Mouse (Mus musculus) MEL (cell line): ENCODE measurements around the gene Thap8. TPM values are rescaled to one million over a fixed set of nuclear protein-coding genes. Genes with fewer than 3 reads are reported as not detected.

Experiments used
- DNase-seq: peaks from one replicate; pipeline ENCODE4 v3.0.0; 2011; ENCODE audit warnings: low read depth, low spot score
- H3K27ac ChIP-seq: 2 replicates; pipeline ENCODE4 v1.5.1; 2012; ENCODE audit warnings: low read depth, mild to moderate bottlenecking, control low read depth, low read length, moderate library complexity; ENCODE audit not compliant: control insufficient read depth
- H3K27me3 ChIP-seq, 2 experiments: fragments of 150-350 bp in 1 of 2; sonication (generic) in 1 of 2; 2 replicates each; pipeline ENCODE4 v1.6.1; 2012; ENCODE audit warnings: low read length in 2 of 2, mild to moderate bottlenecking in 2 of 2, improper control_type of control experiment in 1 of 2, moderate library complexity in 1 of 2; ENCODE audit not compliant: insufficient read depth in 2 of 2, control insufficient read depth in 1 of 2
- H3K36me3 ChIP-seq, 2 experiments: 2 replicates each; pipeline ENCODE4 v1.6.1; 2012 to 2014; ENCODE audit warnings: low read length in 2 of 2, improper control_type of control experiment in 1 of 2, inconsistent platforms in 1 of 2, mild to moderate bottlenecking in 1 of 2; ENCODE audit not compliant: insufficient read depth in 2 of 2, control insufficient read depth in 1 of 2
- H3K4me1 ChIP-seq, 2 experiments: fragments of 150-350 bp in 1 of 2; sonication (generic) in 1 of 2; 2 replicates each; pipeline ENCODE4 v1.6.1; 2012; ENCODE audit warnings: low read length in 2 of 2, improper control_type of control experiment in 1 of 2, mild to moderate bottlenecking in 1 of 2; ENCODE audit not compliant: insufficient read depth in 2 of 2, control insufficient read depth in 1 of 2
- H3K4me3 ChIP-seq, 2 experiments: fragments of 150-350 bp in 1 of 2; sonication (generic) in 1 of 2; 2 replicates each; pipeline ENCODE4 v1.5.1; 2012; ENCODE audit warnings: low read depth in 2 of 2, low read length in 2 of 2, mild to moderate bottlenecking in 2 of 2, moderate library complexity in 2 of 2, control low read depth in 1 of 2, improper control_type of control experiment in 1 of 2; ENCODE audit not compliant: control insufficient read depth in 1 of 2, insufficient read depth in 1 of 2
- H3K79me2 ChIP-seq: 2 replicates; pipeline ENCODE4 v1.6.1; 2012; ENCODE audit warnings: mild to moderate bottlenecking, low read length, moderate library complexity; ENCODE audit not compliant: control insufficient read depth, poor library complexity, insufficient read depth
- H3K9ac ChIP-seq: 2 replicates; pipeline ENCODE4 v1.6.1; 2012; ENCODE audit warnings: low read depth, mild to moderate bottlenecking, control low read depth, low read length, moderate library complexity; ENCODE audit not compliant: control insufficient read depth, poor library complexity, severe bottlenecking
- H3K9me3 ChIP-seq: fragments of 150-350 bp; sonication (generic); replicated peaks from 2 replicates; pipeline ENCODE4 v1.6.1; 2012; ENCODE audit warnings: mild to moderate bottlenecking, low read length, improper control_type of control experiment, moderate library complexity; ENCODE audit not compliant: insufficient read depth
- BHLHE40 ChIP-seq: IDR thresholded peaks from 2 replicates; pipeline ENCODE4 v1.6.1; 2012; ENCODE audit warnings: low read depth, mild to moderate bottlenecking, inconsistent platforms, low read length, improper control_type of control experiment, borderline replicate concordance
- CHD1 ChIP-seq: IDR thresholded peaks from 2 replicates; pipeline ENCODE4 v1.6.1; 2012; ENCODE audit warnings: low read depth, mild to moderate bottlenecking, inconsistent platforms, low read length, improper control_type of control experiment
- CTCF ChIP-seq, 3 experiments: IDR thresholded peaks in 2 of 3; conservative IDR thresholded peaks in 1 of 3; 2 replicates each; pipeline ENCODE4 v1.5.1; 2011 to 2012; ENCODE audit warnings: low read length in 3 of 3, low read depth in 2 of 3, mild to moderate bottlenecking in 2 of 3, improper control_type of control experiment in 1 of 3, inconsistent platforms in 1 of 3, mixed read lengths in 1 of 3, moderate library complexity in 1 of 3; ENCODE audit not compliant: control insufficient read depth in 1 of 3, insufficient read depth in 1 of 3, poor library complexity in 1 of 3, severe bottlenecking in 1 of 3
- E2F4 ChIP-seq: IDR thresholded peaks from 2 replicates; pipeline ENCODE4 v1.6.1; 2011; ENCODE audit warnings: low read depth, low read length, improper control_type of control experiment, borderline replicate concordance
- ELF1 ChIP-seq: IDR thresholded peaks from 2 replicates; pipeline ENCODE4 v1.6.1; 2014; ENCODE audit warnings: low read depth, mild to moderate bottlenecking, inconsistent platforms, low read length, improper control_type of control experiment, moderate library complexity
- EP300 ChIP-seq, 2 experiments: IDR thresholded peaks; 2 replicates each; pipeline ENCODE4 v1.6.1; 2011; ENCODE audit warnings: improper control_type of control experiment in 2 of 2, low read length in 2 of 2, low read depth in 1 of 2, mild to moderate bottlenecking in 1 of 2
- GABPA ChIP-seq: IDR thresholded peaks from 2 replicates; pipeline ENCODE4 v1.6.1; 2012; ENCODE audit warnings: low read depth, mild to moderate bottlenecking, inconsistent platforms, low read length, improper control_type of control experiment, moderate library complexity
- HCFC1 ChIP-seq: IDR thresholded peaks from 2 replicates; pipeline ENCODE4 v1.6.1; 2012; ENCODE audit warnings: low read depth, mild to moderate bottlenecking, inconsistent platforms, low read length, improper control_type of control experiment, moderate library complexity
- JUND ChIP-seq: IDR thresholded peaks from 2 replicates; pipeline ENCODE4 v1.6.1; 2011; ENCODE audit warnings: low read depth, mild to moderate bottlenecking, improper control_type of control experiment, low read length
- KAT2A ChIP-seq: conservative IDR thresholded peaks from 2 replicates; pipeline ENCODE4 v1.6.1; 2012; ENCODE audit warnings: low read depth, low read length, improper control_type of control experiment, inconsistent platforms
- MAFK ChIP-seq: IDR thresholded peaks from 2 replicates; pipeline ENCODE4 v1.6.1; 2011; ENCODE audit warnings: low read depth, mild to moderate bottlenecking, low read length, improper control_type of control experiment, borderline replicate concordance
- MAX ChIP-seq: IDR thresholded peaks from 2 replicates; pipeline ENCODE4 v1.6.1; 2011; ENCODE audit warnings: low read length, improper control_type of control experiment
- MEF2A ChIP-seq: IDR thresholded peaks from 2 replicates; pipeline ENCODE4 v1.6.1; 2014; ENCODE audit warnings: low read depth, mild to moderate bottlenecking, inconsistent platforms, low read length, improper control_type of control experiment; ENCODE audit not compliant: poor library complexity, insufficient replicate concordance, severe bottlenecking; ENCODE audit errors: extremely low read depth
- MYB ChIP-seq: IDR thresholded peaks from 2 replicates; pipeline ENCODE4 v1.6.1; 2011; ENCODE audit warnings: mild to moderate bottlenecking, low read depth, low read length, improper control_type of control experiment
- NELFE ChIP-seq: IDR thresholded peaks from 2 replicates; pipeline ENCODE4 v1.6.1; 2011; ENCODE audit warnings: low read depth, low read length, improper control_type of control experiment
- POLR2AphosphoS2 ChIP-seq: IDR thresholded peaks from 2 replicates; pipeline ENCODE4 v1.6.1; 2011; ENCODE audit warnings: low read length, improper control_type of control experiment
- RAD21 ChIP-seq: IDR thresholded peaks from 2 replicates; pipeline ENCODE4 v1.6.1; 2011; ENCODE audit warnings: mild to moderate bottlenecking, low read depth, low read length, improper control_type of control experiment
- RCOR1 ChIP-seq: IDR thresholded peaks from 2 replicates; pipeline ENCODE4 v1.6.1; 2012; ENCODE audit warnings: low read depth, mild to moderate bottlenecking, inconsistent platforms, low read length, improper control_type of control experiment
- SMC3 ChIP-seq: IDR thresholded peaks from 2 replicates; pipeline ENCODE4 v1.6.1; 2011; ENCODE audit warnings: low read depth, low read length, improper control_type of control experiment
- TBP ChIP-seq: IDR thresholded peaks from 2 replicates; pipeline ENCODE4 v1.8.0; 2011; ENCODE audit warnings: low read depth, low read length, improper control_type of control experiment
- TCF12 ChIP-seq: IDR thresholded peaks from 2 replicates; pipeline ENCODE4 v1.6.1; 2014; ENCODE audit warnings: low read depth, mild to moderate bottlenecking, inconsistent platforms, low read length, improper control_type of control experiment, moderate library complexity
- USF2 ChIP-seq, 2 experiments: IDR thresholded peaks; 2 replicates each; pipeline ENCODE4 v1.6.1; 2011 to 2012; ENCODE audit warnings: improper control_type of control experiment in 2 of 2, low read length in 2 of 2, borderline replicate concordance in 1 of 2, inconsistent platforms in 1 of 2, low read depth in 1 of 2, mild to moderate bottlenecking in 1 of 2; ENCODE audit not compliant: insufficient read depth in 1 of 2
- ZC3H11A ChIP-seq: IDR thresholded peaks from 2 replicates; pipeline ENCODE4 v1.6.1; 2012; ENCODE audit warnings: low read depth, mild to moderate bottlenecking, inconsistent platforms, low read length, improper control_type of control experiment
- ZKSCAN1 ChIP-seq: IDR thresholded peaks from 2 replicates; pipeline ENCODE4 v1.6.1; 2012; ENCODE audit warnings: low read depth, mild to moderate bottlenecking, inconsistent platforms, low read length, improper control_type of control experiment, moderate library complexity
- ZMIZ1 ChIP-seq: IDR thresholded peaks from 2 replicates; pipeline ENCODE4 v1.6.1; 2012; ENCODE audit warnings: low read depth, mild to moderate bottlenecking, inconsistent platforms, low read length, improper control_type of control experiment, moderate library complexity
- polyA plus RNA-seq, 2 experiments: library from polyadenylated mRNA; stranded (reverse) in 1 of 2; unstranded in 1 of 2; fragments of >175 nt in 1 of 2; fragments of >200 nt in 1 of 2; gene quantifications; 2 replicates each; pipeline versions ENCODE4 v1.2.1 to v1.2.4; 2012; ENCODE audit warnings: low replicate concordance in 2 of 2, low read depth in 1 of 2; ENCODE audit not compliant: insufficient read length in 2 of 2, insufficient read depth in 1 of 2, missing spikeins in 1 of 2
- total RNA-seq: library from RNA; depleted of rRNA; stranded (reverse); fragments of 300-350 nt; gene quantifications from 2 replicates; pipeline ENCODE4 v1.2.3, GENCODE M21; 2012

Thap8 gene
- total and polyA plus RNA-seq, 3 experiments: 0.46 to 0.73 TPM; not detected in 1

DNA sequence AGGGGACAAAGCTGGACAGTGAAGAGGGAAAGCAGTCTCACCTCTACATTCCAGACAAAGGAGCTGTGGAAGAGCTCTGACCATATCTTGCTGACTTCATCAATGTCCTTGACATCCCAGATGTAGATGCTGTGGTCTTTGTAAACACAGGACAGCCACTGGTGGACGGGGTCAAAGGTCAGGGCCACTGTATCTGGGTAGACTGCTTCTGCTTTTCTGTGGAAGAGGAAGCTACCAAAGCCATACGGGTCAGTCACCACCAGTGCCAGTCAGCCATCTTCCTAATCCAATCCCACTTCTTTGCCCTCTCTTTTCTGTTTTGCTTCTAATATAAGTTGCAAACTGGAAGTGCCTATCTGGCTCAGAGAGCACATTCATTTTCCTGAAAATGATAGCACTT is 14.9 kb upstream of the Thap8 start:
- Histone ChIP-seq H3K79me2 (no peaks in the 10 kb centered on the region), H3K4me1 (no peaks in the 10 kb centered on the region), H3K27me3 (no peaks in the 10 kb centered on the region), H3K4me3 (no peak overlapping the region), H3K36me3 (no peaks in the 10 kb centered on the region), H3K9ac (no peak overlapping the region), H3K27ac (no peak overlapping the region), H3K9me3 (no peaks in the 10 kb centered on the region)
- TF ChIP-seq ZC3H11A (no peak), E2F4 (no peak), ELF1 (no peak), USF2 (IDR thresholded peaks at IDR 0.05; ENCODE audit: borderline replicate concordance in 1 of 2, insufficient read depth in 1 of 2, low read depth in 1 of 2, low read length in 2 of 2) (no peak), CHD1 (no peak), POLR2AphosphoS2 (no peak), ZMIZ1 (no peak), MAFK (no peak), GABPA (no peak), SMC3 (no peak), RCOR1 (no peak), MAX (no peak), JUND (no peak), NELFE (no peak), ZKSCAN1 (no peak)
- no peak for DNase-seq

DNA sequence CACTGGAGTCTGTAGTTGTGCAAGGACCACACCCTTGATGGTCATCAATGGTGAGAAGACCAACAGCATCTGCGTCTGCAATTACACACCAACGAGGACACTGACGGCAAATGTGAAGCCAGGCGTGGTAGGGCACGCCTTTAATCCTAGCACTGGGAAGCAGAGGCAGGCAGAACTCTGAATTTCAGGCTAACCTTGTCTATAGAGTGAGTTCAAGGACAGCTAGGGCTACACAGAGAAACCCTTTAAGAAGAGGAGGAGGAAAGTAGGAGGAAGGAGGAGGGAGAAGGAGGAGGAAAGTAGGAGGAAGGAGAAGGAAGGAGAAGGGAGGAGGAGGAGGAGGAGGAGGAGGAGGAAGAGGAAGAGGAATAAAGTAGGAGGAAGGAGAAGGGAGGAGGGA is 14.4 kb upstream of the Thap8 start:
- no peaks in the 10 kb centered on the region for H3K4me1 ChIP-seq
- H3K79me2 ChIP-seq: no peaks in the 10 kb centered on the region
- H3K36me3 ChIP-seq: no peaks in the 10 kb centered on the region
- DNase-seq: no peak
- TF ChIP-seq ELF1 (no peak), ZC3H11A (no peak), HCFC1 (no peak), EP300 (IDR thresholded peaks at IDR 0.05; ENCODE audit: low read depth in 1 of 2, low read length in 2 of 2) (no peak), BHLHE40 (no peak), USF2 (IDR thresholded peaks at IDR 0.05; ENCODE audit: borderline replicate concordance in 1 of 2, insufficient read depth in 1 of 2, low read depth in 1 of 2, low read length in 2 of 2) (no peak), GABPA (no peak), ZMIZ1 (no peak), TBP (no peak), JUND (no peak), ZKSCAN1 (no peak), MAFK (no peak), CTCF (IDR thresholded peaks at IDR 0.05 in 2 of 3, conservative IDR thresholded peaks at IDR 0.05 in 1 of 3; ENCODE audit: control insufficient read depth in 1 of 3, insufficient read depth in 1 of 3, low read depth in 2 of 3, low read length in 3 of 3, poor library complexity in 1 of 3, severe bottlenecking in 1 of 3) (no peak), MEF2A (no peak), E2F4 (no peak), MYB (no peak), TCF12 (no peak), RAD21 (no peak), KAT2A (no peak), MAX (no peak)
- TF ChIP-seq, all 39 proteins: peak for 0
- Histone ChIP-seq H3K27ac (no peak overlapping the region), H3K27me3 (no peaks in the 10 kb centered on the region), H3K9me3 (no peaks in the 10 kb centered on the region), H3K9ac (no peak overlapping the region), H3K4me3 (no peak overlapping the region)
